Mouse (Mus musculus) testis, adult 2 months (tissue): ENCODE data around the gene Olfr1513.

ENCODE experiments used
- CTCF ChIP-seq: fragments of 200-500 bp; IDR thresholded peaks from 2 replicates; pipeline ENCODE4 v1.5.1; 2012; ENCODE audit warnings: low read depth, mild to moderate bottlenecking, inconsistent platforms, low read length, moderate library complexity; ENCODE audit not compliant: control insufficient read depth, insufficient read depth, insufficient replicate concordance
- POLR2A ChIP-seq: fragments of 200-500 bp; IDR thresholded peaks from 2 replicates; pipeline ENCODE4 v1.6.1; 2012; ENCODE audit warnings: low read depth, mild to moderate bottlenecking, inconsistent platforms, low read length, moderate library complexity; ENCODE audit not compliant: control insufficient read depth

GRCm38 (mm10) chr14:52310906-52311305 is 45.3 kb downstream of the Olfr1513 start:
- TF ChIP-seq CTCF (no peak), POLR2A (no peak)
